Mouse (Mus musculus) brain, adult 2 months (tissue): ENCODE measurements around the gene Tnmd.

ENCODE experiments used
- DNase-seq: peaks from one replicate; pipeline ENCODE4 v3.0.0; 2011; ENCODE audit warnings: low read depth, low spot score

Gene Tnmd

GRCm38 (mm10) chrX:133850680-133851079 lies at the start of gene Tnmd:
Tnmd (plus strand) TSS chrX:133850980.
- no peak for DNase-seq

GRCm38 (mm10) chrX:133853637-133854036 lies 2.9 kb downstream of the Tnmd start:
- DNase-seq = no peak

GRCm38 (mm10) chrX:133869743-133870142 lies 19.0 kb downstream of the Tnmd start:
- DNase-seq = no peak

GRCm38 (mm10) chrX:133887308-133887707 lies 36.5 kb downstream of the Tnmd start:
- no peak for DNase-seq

- peak; percentile 37 for DNase-seq
Observed at GRCm38 (mm10) chrX:133888111-133888510, 37.3 kb downstream of the Tnmd start.

- peak; percentile 89 for DNase-seq
Observed at GRCm38 (mm10) chrX:133898014-133898542, 47.3 kb downstream of the Tnmd start, which contains the start of gene Tspan6. Tspan6 (minus strand) TSS chrX:133898429.

- DNase-seq = no peak
Observed at GRCm38 (mm10) chrX:133908261-133908660, 57.5 kb downstream of the Tnmd start, which contains the start of gene Srpx2. Srpx2 (plus strand) TSS chrX:133908426.

GRCm38 (mm10) chrX:133911397-133912103 lies 60.8 kb downstream of the Tnmd start:
- DNase-seq = peak; percentile 12

- DNase-seq = no peak
Observed at GRCm38 (mm10) chrX:133913006-133913405, 62.2 kb downstream of the Tnmd start.

GRCm38 (mm10) chrX:133914219-133914618 lies 63.4 kb downstream of the Tnmd start:
- no peak for DNase-seq
